Mouse (Mus musculus) c-Kit-positive CD71-positive TER-119-negative erythroid progenitor cells, embryonic 14.5 days (primary cell): Measurements from ENCODE around the gene Vasn.
"Not testable (repeated sequence)": the region's sequence is repeated elsewhere in the genome, so short reads cannot be mapped to it uniquely, and the experiment has no call there.

Experiments
- DNase-seq: peaks from one replicate; pipeline ENCODE4 v3.0.0-alpha.2; 2013; ENCODE audit warnings: low read depth

Gene Vasn

GRCm38 (mm10) chr16:4670317-4670716, 30.6 kb downstream of the Vasn start:
- no peak for DNase-seq

GRCm38 (mm10) chr16:4674091-4674490, 34.4 kb downstream of the Vasn start:
- DNase-seq: no peak

GRCm38 (mm10) chr16:4676836-4677235, 37.1 kb downstream of the Vasn start:
- no peak for DNase-seq

GRCm38 (mm10) chr16:4678080-4678479, 38.3 kb downstream of the Vasn start:
- DNase-seq: no peak

GRCm38 (mm10) chr16:4679121-4680018, 39.6 kb downstream of the Vasn start, which contains the start of gene Coro7:
Coro7 (minus strand) TSS chr16:4679777.
- peak; percentile 92 for DNase-seq

GRCm38 (mm10) chr16:4680922-4681455, 41.2 kb downstream of the Vasn start:
- DNase-seq: not testable (repeated sequence)

GRCm38 (mm10) chr16:4682628-4683179, 43.0 kb downstream of the Vasn start:
- DNase-seq: no peak

- peak; percentile 68 for DNase-seq
Measured at GRCm38 (mm10) chr16:4683193-4683580, 43.4 kb downstream of the Vasn start.

GRCm38 (mm10) chr16:4683581-4684456, 44.1 kb downstream of the Vasn start:
- DNase-seq: peak; percentile 90

- peak; percentile 44 for DNase-seq
Measured at GRCm38 (mm10) chr16:4684457-4684791, 44.7 kb downstream of the Vasn start.

- not testable (repeated sequence) for DNase-seq
Measured at GRCm38 (mm10) chr16:4689371-4689770, 49.6 kb downstream of the Vasn start.
